Mouse (Mus musculus) forebrain, embryonic 14.5 days (tissue): ENCODE measurements around the gene Tmem158. TPM values are rescaled to one million over a fixed set of nuclear protein-coding genes. Genes with fewer than 3 reads are reported as not detected.
A peak's percentile ranks its signal among the peaks of the same experiment; 100 is the strongest.

Source experiments
- ATAC-seq: fragments of 200-750 bp; cut with Nextera tagmentation; 2 replicates; pipeline ENCODE4 v1.8.0; 2017; ENCODE audit warnings: mild to moderate bottlenecking, moderate library complexity
- DNase-seq: peaks from one replicate; pipeline ENCODE4 v3.0.0-alpha.2; 2015; ENCODE audit warnings: low spot score
- H3K27ac ChIP-seq: fragments of 300-500 bp; sonication (generic); 2 replicates; pipeline ENCODE4 v1.5.1; 2014; ENCODE audit warnings: low read depth, mild to moderate bottlenecking, control low read depth, low read length, moderate library complexity
- H3K27me3 ChIP-seq: fragments of 300-500 bp; sonication (generic); replicated peaks from 2 replicates; pipeline ENCODE4 v1.6.1; 2014; ENCODE audit warnings: low read length, control low read depth, mixed read lengths; ENCODE audit not compliant: control insufficient read depth, insufficient read depth
- H3K36me3 ChIP-seq: fragments of 300-500 bp; sonication (generic); 2 replicates; pipeline ENCODE4 v1.6.1; 2014; ENCODE audit warnings: low read length, control low read depth; ENCODE audit not compliant: control insufficient read depth, insufficient read depth
- H3K4me1 ChIP-seq: fragments of 300-500 bp; sonication (generic); 2 replicates; pipeline ENCODE4 v1.6.1; 2014; ENCODE audit warnings: antibody characterized with exemption, low read length, control low read depth; ENCODE audit not compliant: control insufficient read depth, insufficient read depth
- H3K4me2 ChIP-seq: fragments of 300-500 bp; sonication (generic); 2 replicates; pipeline ENCODE4 v1.6.1; 2014; ENCODE audit warnings: mild to moderate bottlenecking, control low read depth, low read length
- H3K4me3 ChIP-seq: fragments of 300-500 bp; sonication (generic); 2 replicates; pipeline ENCODE4 v1.5.1; 2014; ENCODE audit warnings: low read depth, low read length, control low read depth
- H3K9ac ChIP-seq: fragments of 300-500 bp; sonication (generic); 2 replicates; pipeline ENCODE4 v1.6.1; 2014; ENCODE audit warnings: mild to moderate bottlenecking, low read length, control low read depth, moderate library complexity
- H3K9me3 ChIP-seq: fragments of 300-500 bp; sonication (generic); replicated peaks from 2 replicates; pipeline ENCODE4 v1.6.1; 2016; ENCODE audit warnings: low read length, control low read depth, mixed read lengths; ENCODE audit not compliant: control insufficient read depth
- WGBS: fragments of 180-500 bp; shearing (Covaris S2); extraction: QIAGEN DNeasy Blood & Tissue Kit; methylation state at CpG from one replicate; pipeline ENCODE4 v1.1.7; 2014; 5-methylcytosine and 5-hydroxymethylcytosine counted together
- polyA plus RNA-seq: library from polyadenylated mRNA; unstranded; fragments of >200 nt; fragmentation: Nextera tagmentation; extraction: Ambion mirVana; gene quantifications from 2 replicates; pipeline ENCODE4 v1.2.1, GENCODE M21; 2014

The Tmem158 gene
- polyA plus RNA-seq, 1 experiment from 2014 or later = 18.7 TPM

- DNase-seq = no peak
- WGBS = 60% methylated on average over 5 of the region's 5 CpGs
These were observed 40.7 kb downstream of the Tmem158 start for GRCm38 (mm10) chr9:123219826-123220225.

GRCm38 (mm10) chr9:123215621-123216440, 44.7 kb downstream of the Tmem158 start, which contains the start of gene Cdcp1:
TSS of gene Cdcp1 (minus strand) at chr9:123216038.
- Histone ChIP-seq H3K4me3 (peak within 1 kb of the TSS; percentile 11; the same call in 1 of the 2 replicates), H3K27ac (no peak within 1 kb of the TSS), H3K36me3 (no peaks in the 10 kb centered on the region), H3K9ac (no peak within 1 kb of the TSS), H3K4me1 (no peaks in the 10 kb centered on the region; the same call in 1 of the 2 replicates), H3K9me3 (no peaks in the 10 kb centered on the region), H3K27me3 (peaks cover 16% of the 10 kb centered on the region), H3K4me2 (peak within 1 kb of the TSS; percentile 29; the same call in 1 of the 2 replicates)
- DNase-seq (no peak), ATAC-seq (no peak)
- 6% methylated on average over 44 of the region's 45 CpGs for WGBS

More at GRCm38 (mm10) chr9:123219826-123220225, 40.7 kb downstream of the Tmem158 start:
- H3K4me1 ChIP-seq = no peaks in the 10 kb centered on the region; the same call in 1 of the 2 replicates
- H3K27ac ChIP-seq = no peak overlapping the region
- no peak for ATAC-seq
- H3K36me3 ChIP-seq = no peaks in the 10 kb centered on the region
- H3K4me2 ChIP-seq = no peak overlapping the region
- no peak overlapping the region for H3K4me3 ChIP-seq
- no peak overlapping the region for H3K9ac ChIP-seq
- peaks cover 16% of the 10 kb centered on the region for H3K27me3 ChIP-seq
- H3K9me3 ChIP-seq = no peaks in the 10 kb centered on the region

GRCm38 (mm10) chr9:123213371-123213770, 47.2 kb downstream of the Tmem158 start:
- Histone ChIP-seq H3K4me2 (no peak overlapping the region), H3K4me3 (no peak overlapping the region), H3K4me1 (no peaks in the 10 kb centered on the region; the same call in 1 of the 2 replicates), H3K27me3 (peaks cover 16% of the 10 kb centered on the region), H3K9me3 (no peaks in the 10 kb centered on the region), H3K27ac (no peak overlapping the region), H3K36me3 (no peaks in the 10 kb centered on the region), H3K9ac (no peak overlapping the region)
- DNase-seq = no peak
- no peak for ATAC-seq
- 85% methylated on average over 9 of the region's 9 CpGs for WGBS

Other genes with a start within 250 kb of the Tmem158 start
- 24.1 and 24.8 TPM in 2 replicates for gene Tmem42, start 239.4 kb downstream of the Tmem158 start, polyA plus RNA-seq
- 0.20 and 0.28 TPM in 2 replicates for gene Tgm4, start 226.0 kb downstream of the Tmem158 start, polyA plus RNA-seq
- 50.7 and 51.2 TPM in 2 replicates for gene Zdhhc3, start 147.6 kb downstream of the Tmem158 start, polyA plus RNA-seq
- gene Exosc7, start 147.5 kb downstream of the Tmem158 start, polyA plus RNA-seq = 103 and 108 TPM in 2 replicates
- 0.36 TPM in 1 of 2 replicates, not detected in the other for gene Clec3b, start 109.8 kb downstream of the Tmem158 start, polyA plus RNA-seq
- 0.05 and 0.06 TPM in 2 replicates for gene Cdcp1, start 44.7 kb downstream of the Tmem158 start, polyA plus RNA-seq
- gene Lars2, start 106.2 kb upstream of the Tmem158 start, polyA plus RNA-seq = 1,006 and 1,510 TPM in 2 replicates
- 23.1 and 23.5 TPM in 2 replicates for gene Limd1, start 217.9 kb upstream of the Tmem158 start, polyA plus RNA-seq